Mouse (Mus musculus) left cerebral cortex, postnatal 14 days (tissue): ENCODE results near the gene Foxd1. TPM values are rescaled to one million over a fixed set of nuclear protein-coding genes. Genes with fewer than 3 reads are reported as not detected.
A peak's percentile ranks its signal among the peaks of the same experiment; 100 is the strongest.

ENCODE experiments used
- DNase-seq, 2 experiments: peaks; one replicate each; pipeline ENCODE4 v3.0.0; 2021 to 2022; ENCODE audit warnings: low spot score in 2 of 2, mixed read lengths in 1 of 2
- intact Hi-C: fragments of 180-260 bp; cut with DNase I; formaldehyde crosslinking; loops from one replicate; pipeline ENCODE4 v1.15.1; 2025
- total RNA-seq, 2 experiments: library from RNA; stranded (reverse); gene quantifications; 2 replicates each; pipeline ENCODE4 v1.2.3; 2021

Foxd1 gene
- total RNA-seq, 2 experiments from 2014 or later = 1.7 to 2.0 TPM

DNA sequence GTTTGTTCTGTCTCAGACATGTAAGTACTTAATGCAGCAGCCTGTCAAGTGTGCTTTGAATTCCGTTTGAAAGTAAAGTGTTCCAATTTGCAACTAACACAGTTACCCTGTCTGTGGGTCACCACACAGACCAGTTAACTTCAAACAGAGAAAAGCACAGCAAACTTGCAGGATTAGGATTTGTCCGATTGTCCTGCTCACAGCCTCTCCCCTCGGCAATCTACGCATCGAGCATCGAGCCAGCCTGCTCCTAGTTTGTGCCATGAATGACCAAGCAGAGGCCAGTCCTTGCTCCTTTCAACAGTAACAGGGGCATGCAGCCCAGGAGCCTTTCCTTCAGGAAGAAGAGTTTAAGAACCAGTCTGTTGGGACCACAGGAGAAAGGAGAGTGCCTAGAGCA, 15.0 kb downstream of the Foxd1 start:
- no peak for DNase-seq
- intact Hi-C loops = no loop called here

DNA sequence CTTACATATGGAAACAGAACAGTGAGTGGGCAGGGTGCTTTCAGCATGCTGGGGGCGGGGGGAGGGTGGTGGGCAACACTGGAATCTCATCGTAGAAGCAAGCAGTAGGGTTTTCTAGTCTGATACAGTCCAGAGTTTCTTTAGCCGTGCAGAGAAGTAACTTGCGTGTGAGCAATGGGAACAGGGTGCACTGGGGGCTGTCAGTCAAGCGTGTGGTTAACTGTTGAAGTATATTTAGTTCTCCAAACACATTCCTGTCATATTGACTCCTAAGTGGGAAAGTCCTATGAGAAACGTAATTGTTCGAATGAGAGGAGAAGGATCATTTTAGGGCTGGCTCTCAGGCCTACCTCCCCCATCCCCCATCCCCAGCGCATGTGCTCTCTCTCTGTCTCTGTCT, 20.5 kb downstream of the Foxd1 start:
- no peak for DNase-seq
- intact Hi-C loops = no loop called here

DNA sequence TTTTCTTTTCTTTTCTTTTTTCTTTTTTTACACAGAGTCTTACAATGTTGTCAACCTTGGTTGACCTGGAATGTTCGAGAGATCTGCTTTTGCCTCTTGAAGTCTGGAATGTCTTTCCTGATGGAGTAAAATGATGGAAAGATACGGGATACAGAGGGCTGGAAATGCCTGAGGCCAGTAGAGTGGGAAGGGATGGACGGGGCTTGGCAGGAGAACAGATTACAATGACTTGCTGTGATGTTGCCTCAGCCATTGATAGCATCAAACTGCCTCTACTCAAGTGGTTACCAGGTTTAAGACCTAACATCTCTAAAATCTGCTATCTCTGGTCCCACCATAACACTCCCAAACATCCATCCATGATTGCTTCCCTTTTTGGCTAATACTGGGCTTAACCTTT, 20.9 kb downstream of the Foxd1 start:
- intact Hi-C loops = no loop called here
- DNase-seq = no peak

DNA sequence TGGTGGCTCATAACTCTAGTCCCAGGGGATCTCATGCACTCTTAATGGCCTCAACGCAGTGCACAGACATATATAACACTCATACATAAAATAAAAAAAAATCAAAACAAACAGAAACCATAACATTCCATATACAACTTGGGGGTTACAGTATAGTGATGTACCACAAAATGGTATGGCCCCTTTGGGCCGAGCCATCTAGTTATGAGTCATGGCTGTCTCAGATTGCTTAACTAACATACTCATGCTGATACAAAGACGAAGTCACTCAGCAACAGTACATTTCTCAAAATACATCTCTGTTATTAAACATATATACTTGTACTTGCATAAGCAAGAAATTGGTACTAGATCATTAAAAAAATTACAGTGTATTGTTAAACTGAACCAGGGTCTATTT, 23.7 kb downstream of the Foxd1 start:
- DNase-seq = no peak
- intact Hi-C loops = no loop called here

DNA sequence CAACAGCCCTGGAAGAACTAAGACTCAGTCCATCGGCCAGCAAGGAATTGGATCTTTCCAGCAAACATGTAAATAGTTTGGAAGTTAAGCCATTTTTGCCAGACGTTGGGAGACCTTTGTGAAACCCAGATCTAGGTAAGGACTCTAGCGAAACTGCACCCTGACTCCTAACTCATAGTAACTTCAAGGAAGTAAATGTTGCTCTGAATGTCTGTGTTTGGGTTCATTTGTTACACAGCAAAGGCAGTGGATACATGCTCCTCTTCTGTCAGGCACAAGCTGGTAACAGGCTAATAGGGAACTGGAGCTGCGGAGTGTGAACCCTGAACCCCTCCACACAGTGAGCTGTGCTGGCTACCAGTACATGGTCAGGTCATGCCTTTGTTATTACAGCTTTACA, 28.7 kb downstream of the Foxd1 start:
- no peak for DNase-seq
- intact Hi-C loops = no loop called here

DNA sequence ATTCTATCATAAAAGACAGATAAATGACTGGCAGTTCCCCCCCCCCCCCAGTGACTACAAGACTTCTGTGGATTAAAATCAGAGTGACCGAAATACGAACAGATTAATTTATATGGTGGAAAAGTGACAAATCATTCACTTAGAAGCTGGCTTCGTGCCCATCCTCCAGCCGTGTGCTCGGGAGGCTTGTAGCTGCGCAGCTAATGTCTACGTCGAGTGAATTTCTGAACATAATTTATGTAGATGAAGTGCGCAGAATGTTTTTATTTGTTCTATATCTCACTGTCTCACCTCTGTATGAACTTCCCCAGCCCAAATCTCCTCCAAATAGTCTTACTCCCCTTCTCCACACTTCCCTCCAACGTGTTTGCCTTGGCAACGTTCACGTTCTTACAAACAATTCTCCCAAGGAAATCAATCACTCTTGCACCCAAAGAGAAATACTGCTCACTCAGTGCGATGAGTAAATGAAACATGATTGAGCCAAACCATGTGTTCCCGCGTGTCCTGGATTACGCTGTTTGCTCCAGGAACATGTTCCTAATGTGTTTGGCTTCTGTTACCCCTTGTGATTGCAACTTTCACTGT, 30.0 kb downstream of the Foxd1 start:
- DNase-seq = no peak
- intact Hi-C loops = no loop called here

DNA sequence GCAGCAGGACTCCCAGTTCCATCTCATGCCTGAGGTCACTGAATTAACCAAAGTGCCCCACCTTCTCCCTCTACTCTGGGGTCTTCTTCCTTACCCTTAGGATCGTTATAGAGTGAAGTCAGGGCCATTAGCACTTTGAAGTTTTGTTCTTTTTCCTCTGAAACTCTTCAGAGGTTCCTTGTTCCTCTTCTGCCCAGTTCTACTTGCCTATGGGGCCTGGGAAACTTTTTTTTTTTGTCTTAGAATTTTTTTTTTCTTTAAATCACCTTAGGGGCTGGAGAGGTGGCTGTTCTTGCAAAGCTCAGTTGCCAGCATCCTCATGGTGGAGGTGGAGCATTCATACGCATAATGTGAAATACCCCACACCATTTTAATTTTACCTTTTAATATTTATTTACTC, 31.8 kb downstream of the Foxd1 start:
- intact Hi-C loops = no loop called here
- DNase-seq = no peak

DNA sequence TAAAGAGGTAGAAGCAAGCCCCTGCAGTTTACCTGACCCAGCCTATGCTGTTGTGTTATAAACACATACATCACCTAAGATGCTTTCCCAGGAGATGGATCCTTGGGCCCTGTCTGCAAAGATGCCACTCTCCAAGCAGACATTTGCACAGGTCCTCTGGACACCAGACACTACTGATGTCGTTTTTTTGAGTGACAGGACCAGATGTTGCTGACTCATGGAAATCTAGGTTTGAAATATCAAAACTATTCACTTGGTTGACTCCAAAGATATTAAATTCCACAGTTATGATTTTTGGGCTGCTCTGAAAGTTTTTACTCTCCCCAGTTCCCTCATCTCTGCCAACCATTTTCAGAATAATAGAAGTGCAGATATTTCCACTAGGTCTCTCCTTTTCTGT, 35.0 kb downstream of the Foxd1 start:
- DNase-seq = no peak

DNA sequence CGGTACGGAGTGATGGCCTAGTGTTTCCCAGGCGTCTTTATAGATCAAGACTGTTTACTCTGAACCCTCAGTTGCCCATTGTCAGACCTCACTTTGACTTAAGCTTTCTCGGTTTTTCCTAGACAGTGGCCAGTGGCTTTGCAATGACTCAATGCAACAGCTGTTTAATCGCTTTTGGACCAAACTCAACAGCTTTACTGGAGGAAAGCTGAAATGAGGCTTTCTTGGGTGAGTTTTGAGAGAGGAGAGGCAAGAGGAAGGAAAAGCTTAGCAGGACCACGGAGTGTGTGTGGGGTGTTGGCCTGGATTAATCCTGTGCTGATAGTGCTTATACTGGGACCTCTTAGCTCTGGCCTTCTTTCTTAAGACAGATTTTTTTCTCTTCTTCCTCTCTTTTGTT, 36.3 kb downstream of the Foxd1 start:
- intact Hi-C loops = no loop called here

More for the DNA sequence above, 35.0 kb downstream of the Foxd1 start:
- intact Hi-C loops = no loop called here

DNA sequence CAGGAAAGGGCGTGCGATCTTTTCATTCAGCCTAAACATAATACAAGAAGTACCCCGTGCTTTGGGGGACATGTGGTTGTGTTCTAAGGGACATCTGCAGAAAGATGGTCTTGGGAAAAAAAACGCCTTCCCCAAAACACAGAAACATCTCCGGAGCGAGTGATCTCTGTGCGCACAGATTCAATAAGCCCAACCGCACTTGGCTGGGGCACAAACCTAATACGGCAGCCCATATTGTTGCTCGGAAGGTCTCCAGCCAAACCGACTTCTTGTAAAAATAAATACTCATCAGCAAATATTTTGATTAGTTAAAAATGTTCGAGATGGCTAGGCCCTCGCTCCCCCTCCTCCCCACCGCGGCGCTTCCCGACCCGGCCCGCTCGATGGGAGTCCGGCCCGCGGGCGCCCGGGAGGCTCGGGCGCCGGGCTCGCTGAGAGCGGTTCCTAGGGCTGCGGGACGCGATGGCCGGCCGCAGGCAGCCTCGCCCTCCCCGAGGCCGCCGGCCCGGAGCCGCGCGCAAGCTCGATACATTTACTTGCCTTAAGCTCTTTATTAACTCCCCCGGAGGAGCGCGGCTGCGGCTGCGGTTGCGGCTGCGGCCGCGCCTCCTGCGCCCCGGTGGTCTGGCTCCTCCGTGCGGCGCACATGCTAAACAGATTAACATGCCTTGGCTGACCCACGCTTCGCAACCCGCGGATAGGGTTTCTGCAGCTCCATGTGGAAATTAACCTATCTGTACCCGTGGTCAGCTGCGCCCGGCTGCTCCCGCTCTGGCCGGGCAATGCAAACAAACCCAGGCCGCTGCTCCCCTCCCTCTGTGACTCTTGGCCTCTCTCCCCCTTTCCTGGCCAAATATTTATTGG, 37.0 kb downstream of the Foxd1 start:
- no peak for DNase-seq

More for the DNA sequence above, 36.3 kb downstream of the Foxd1 start:
- no peak for DNase-seq

DNA sequence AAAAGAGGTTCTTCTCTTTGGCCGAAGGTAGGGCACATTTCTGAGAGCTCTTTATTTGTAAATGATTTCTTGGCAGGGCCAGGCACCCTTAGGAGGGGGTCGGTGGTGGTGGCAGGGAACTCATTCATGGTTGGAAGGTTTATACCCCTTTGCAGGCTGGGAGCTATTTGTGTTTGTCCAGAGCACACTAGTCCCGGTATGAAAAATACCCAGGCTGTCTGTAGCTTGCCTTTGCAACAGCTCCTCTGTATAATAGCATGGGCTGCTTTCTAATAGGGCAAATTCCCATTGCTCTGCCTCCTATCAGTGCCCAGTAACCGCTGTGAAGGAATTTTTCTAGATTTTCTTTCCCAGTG, 37.6 kb downstream of the Foxd1 start:
- DNase-seq = no peak
- intact Hi-C loops = no loop called here

More for the DNA sequence above, 37.0 kb downstream of the Foxd1 start:
- intact Hi-C loops = no loop called here

DNA sequence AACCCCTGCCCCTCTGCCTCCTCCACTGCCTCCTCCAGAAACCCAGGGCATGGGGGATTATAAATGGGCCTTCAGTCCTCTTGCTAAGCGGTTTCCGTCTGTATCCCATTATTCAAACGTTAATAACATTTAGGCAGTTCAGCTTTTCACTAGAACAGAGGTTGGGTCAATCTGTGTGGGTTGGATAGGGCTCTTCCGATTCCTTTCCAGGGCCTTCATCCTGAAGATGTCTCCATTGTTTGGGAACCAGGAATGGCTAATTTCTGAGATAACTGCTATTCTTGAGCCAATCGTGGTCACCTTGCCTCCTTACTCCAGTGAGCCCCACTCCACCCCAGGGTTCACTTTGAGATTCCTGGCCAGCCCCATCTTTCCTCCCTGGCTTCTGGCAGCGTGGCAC, 38.0 kb downstream of the Foxd1 start:
- no peak for DNase-seq
- intact Hi-C loops = no loop called here

DNA sequence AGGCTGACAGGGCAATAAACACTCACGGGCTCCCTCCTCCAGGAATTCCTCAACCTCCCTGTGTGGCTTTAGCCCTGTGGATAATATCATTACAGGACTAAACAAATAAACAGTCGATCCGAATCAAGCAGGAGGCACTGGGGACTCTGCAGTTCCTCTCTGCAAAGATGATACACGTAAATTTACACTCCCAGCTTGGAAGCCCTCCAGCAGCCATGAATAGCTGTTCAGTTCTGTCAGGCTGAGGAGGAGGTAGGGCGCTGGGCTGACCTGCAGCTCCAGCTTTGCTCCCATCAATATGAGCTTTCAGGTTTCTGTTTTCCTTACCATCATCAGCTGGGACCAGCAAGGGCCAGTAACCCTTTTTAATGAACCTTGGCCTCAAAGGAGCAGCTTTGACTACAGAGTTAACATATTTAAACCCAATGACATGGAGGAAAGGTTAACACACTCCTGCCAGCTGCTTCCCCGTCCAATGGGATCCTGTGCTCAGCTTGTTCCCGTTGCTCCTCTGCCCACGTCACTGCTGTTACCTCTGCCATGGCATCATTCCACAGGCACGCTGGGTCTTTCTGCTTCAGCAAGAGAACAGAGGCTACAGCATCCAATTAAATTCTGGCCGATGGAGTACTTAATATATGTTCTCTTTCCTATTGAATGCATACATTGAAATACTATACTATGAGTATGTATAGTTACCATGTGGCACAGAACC, 39.5 kb downstream of the Foxd1 start:
- intact Hi-C loops = no loop called here

More for the DNA sequence above, 39.5 kb downstream of the Foxd1 start:
- DNase-seq = peak; percentile 37 to 43

Other genes starting within 250 kb of the Foxd1 start
- gene Arhgef28, start 147.8 kb upstream of the Foxd1 start, total RNA-seq = 10 to 100 TPM; 37.6 to 40.5 TPM
- 10 to 100 TPM; 18.1 to 18.8 TPM for gene Utp15, start 91.2 kb upstream of the Foxd1 start, total RNA-seq
- 10 to 100 TPM; 48.7 to 53.4 TPM for gene Ankra2, start 91.2 kb upstream of the Foxd1 start, total RNA-seq
- gene Gm21976, start 74.4 kb upstream of the Foxd1 start, total RNA-seq = not detected
- gene Btf3, start 37.2 kb upstream of the Foxd1 start, total RNA-seq = 100 to 1,000 TPM; 185 to 191 TPM
- not detected for gene Gm10320, start 137.8 kb downstream of the Foxd1 start, total RNA-seq